Mouse (Mus musculus): ENCODE results near the gene Ormdl3.
"Not testable (repeated sequence)": the region's sequence is repeated elsewhere in the genome, so short reads cannot be mapped to it uniquely, and the experiment has no call there.

The Ormdl3 gene

DNA sequence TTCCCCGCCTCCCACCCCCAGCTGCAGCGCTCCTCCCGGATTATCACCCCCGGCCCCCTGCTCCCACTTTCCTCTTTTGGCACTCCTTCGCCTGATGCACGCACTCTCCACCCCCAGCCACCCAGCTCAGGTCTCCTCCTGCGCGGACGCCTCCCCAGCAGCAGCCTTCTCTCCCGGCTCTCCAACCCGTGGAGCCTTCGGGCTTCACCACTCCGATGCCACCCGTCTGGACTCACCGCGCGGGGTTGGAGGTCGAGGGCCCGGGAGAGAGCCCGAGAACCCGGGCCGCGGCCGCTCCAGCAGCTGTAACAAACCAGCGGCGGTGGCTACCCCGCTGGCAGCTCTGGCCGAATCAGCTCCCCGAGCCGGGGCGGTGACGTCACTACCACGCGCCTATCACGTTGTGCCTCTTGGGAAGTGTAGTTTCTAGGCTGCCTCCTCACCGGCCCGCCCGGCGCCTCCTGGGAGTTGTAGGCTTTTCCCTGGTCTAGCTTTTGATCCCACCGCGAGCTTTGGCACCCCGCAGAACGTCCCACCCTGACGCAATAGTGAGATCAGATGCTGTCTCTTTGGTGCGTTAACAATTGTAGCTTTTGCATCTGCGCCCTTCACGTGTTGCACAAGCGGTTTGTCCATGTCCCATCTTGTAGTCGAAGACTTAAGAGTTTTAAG is at the start of gene Ormdl3:
Ormdl3 (minus strand) TSS at position 477 of the 672 bp plus-strand sequence.
- peak; percentile 95 for DNase-seq

DNA sequence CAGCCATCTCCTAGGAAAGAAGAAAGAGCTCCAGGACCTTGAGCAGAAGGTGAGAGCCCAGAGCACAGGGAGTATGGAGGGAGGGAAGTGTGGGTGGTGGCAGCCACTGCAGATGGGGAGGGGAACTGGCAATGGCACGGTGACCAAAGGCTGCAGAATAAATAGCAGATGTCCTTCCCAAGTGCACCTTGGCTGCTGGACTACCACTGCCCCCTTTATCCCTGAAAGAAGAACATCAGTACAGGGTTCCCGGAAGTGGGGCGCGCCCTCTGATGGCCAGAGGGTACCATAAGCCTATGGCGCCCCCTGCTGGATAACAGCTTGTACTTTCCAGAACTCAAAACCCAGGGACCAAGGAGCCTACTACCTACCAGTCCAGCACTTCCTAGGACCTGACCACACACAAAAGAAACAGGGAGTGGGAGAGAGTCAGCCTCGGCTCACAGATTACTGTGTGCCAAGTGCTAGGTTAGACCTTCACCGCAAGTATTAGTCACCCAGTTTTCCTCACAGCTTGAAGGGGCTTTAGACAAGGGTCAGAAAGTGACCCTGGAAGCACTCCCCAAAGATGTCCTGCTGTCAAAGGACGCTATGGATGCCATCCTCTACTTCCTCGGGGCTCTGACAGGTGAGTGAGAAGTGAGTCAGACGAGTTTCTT is 48.3 kb upstream of the Ormdl3 start:
- DNase-seq, result peak; percentile 4

DNA sequence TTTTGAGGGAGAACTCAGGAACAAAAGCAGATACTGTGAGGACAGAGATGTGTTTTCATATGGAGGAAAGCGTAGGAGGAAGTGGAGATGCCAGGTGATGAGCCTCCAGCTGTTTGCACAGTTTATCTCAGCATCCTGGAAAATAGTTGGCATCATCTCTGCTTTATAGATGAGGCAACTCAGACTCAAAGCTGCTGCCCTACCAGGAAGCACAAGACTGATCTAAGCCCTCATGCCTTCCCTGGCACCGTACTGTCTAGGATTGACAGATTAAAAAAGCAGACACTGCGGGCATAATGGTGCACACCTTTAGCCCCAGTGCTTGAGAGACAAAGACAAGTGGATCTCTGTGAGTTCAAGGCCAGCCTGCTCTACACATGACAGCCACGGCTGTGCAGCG is 43.5 kb upstream of the Ormdl3 start:
- no peak for DNase-seq

DNA sequence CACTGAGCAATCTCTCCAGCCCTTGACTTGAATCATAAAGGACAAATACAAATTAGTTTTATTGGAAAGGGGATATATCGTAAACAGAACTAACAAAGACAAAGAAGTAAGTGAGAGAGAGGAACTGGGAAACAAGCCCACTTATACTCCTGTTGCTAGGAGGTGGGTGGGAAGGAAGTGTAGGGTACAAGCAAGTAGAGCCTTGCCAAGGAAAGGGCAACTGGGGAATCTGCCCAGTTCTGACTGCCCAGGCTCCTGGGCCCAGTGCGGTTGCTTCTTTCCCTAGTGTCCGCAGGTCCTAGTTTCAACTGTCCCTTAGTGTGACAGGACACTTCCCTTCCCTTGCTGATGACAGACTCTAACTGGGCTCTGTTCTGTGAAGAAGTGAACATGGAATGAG is 41.5 kb upstream of the Ormdl3 start:
- no peak for DNase-seq

DNA sequence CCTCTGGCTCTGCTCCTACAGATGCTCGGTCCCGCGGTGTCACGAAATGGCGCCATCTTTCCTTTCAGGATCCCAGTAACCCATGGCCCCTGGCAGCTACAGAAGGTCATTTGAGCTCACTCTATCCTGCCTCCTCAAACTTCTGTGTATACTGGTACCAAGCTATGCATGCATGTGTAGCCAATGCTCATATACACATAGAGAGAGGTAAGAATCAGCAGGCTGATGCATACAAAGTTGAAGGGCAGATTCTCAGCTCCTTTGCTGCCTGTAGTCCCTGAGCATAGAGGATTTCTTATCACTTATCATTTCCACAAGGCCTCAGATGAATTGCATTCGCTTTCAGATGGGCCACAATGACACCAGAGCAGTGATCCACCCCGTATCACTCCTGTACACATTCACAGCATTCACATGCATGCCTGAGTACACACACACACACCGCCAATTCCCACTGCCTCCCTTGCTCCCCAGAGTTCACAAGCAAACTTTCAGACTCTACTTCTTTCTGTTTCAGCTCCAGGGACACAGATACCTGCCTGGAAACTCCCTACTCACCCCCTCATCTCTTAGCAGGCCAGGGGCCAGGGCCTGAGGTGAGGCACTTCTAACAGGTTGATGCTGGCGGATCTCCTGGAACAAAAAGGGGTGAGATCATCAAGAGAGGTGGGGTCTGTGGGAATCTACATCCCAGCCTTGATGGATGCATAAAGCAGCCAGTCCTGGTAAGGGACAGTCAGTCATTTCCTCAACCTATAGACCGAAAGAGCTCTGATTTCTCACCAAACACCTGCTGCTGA is 38.6 kb upstream of the Ormdl3 start, which contains the start of the genes Gm12355 and Gsdma3:
Gm12355 (minus strand) TSS at position 51 of the 800 bp plus-strand sequence.
Gsdma3 (plus strand) TSS at position 750 of the 800 bp plus-strand sequence.
- DNase-seq, result no peak

DNA sequence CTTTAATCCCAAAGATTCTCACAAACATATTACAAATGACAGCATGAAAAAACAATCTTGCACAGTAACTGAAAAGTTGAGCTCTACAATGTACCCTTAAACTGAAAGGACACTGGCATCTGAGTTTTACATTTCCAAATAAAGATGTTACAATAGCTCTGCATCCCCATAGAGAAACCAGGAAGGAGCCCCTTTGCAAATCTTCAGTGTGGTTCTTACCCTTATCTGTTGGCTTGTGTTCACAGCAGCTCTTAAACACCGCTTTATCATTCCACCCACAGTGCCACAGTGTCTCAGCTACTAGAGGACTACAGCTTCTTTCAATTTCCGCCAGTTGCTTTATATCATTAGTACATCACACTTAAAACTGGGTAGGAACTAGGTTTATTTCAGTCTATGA is 37.2 kb upstream of the Ormdl3 start:
- DNase-seq, result not testable (repeated sequence)

DNA sequence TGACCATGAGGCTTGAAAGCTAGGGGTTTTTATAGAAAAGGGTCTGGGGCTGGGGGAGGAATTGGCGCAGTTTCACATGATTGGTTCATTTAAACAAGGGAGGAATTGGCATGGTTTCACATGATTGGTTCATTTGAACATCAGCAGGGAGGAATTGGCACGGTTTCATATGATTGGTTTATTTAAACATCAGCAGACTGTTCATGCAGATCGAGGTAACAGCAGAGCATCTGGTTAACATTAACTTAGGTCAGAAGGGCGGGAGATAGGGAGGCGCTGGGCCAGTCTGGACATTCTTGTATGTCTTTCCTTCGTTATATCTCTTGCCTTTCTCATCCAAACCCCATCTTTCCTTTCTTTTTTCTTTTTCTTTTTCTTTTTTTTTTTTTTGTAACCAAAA is 36.8 kb upstream of the Ormdl3 start:
- not testable (repeated sequence) for DNase-seq

DNA sequence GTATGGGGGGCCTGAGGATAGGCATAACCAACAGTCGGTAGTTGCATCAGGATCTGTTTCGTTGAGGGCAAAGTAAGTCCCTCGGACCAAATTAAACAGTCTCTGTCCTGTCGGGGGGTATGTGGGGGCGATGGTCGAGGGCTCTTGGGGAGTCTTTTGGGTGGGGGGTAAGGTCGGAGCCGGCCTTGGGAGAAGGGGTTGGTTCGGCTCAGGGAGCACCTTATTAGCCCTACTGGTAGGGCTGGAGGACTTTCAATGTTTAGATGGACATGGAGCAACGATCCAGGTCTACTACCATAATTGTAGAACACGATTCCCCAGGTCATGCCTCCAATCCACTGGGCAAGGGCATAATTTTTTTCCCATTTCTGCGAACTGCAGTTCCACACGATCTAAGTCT is 33.6 kb upstream of the Ormdl3 start:
- no peak for DNase-seq

DNA sequence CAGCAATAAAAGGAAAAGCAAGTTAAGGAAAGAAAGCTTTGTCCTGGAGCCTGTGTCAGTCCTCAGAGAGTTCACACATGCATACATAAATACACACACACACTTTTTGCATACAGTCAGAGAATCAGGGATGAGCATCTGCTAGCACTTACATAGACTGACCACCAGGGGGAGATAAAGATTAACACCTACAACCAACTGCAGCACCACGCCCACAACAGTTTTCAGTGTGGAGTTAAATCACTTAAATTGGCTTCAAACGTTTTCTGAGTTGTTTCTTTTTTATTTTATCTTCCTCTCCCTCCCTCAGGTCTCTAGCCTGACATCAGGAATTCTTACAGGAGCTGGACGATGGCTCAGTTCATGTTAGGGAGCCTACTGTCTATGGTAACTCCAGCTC is 19.6 kb upstream of the Ormdl3 start:
- DNase-seq, result no peak

DNA sequence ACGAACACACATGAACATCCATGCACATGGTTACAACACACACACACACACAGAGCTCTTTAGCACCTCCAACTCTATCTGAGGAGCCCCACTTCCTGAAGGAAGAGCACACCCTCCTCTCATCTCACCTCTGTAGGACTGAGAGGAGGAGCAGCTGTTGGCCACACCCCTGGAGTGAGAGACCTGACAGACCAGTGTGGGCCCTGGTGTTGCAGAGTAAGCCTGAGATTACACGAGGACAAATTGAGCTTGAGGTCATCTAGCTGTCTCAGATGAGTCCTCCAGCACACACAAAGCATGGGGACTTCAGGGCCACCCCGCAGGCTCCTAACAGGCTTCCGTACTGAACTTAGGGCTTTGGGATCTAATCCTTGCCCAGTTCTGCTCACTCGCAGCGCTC is 17.7 kb upstream of the Ormdl3 start:
- DNase-seq, result not testable (repeated sequence)

DNA sequence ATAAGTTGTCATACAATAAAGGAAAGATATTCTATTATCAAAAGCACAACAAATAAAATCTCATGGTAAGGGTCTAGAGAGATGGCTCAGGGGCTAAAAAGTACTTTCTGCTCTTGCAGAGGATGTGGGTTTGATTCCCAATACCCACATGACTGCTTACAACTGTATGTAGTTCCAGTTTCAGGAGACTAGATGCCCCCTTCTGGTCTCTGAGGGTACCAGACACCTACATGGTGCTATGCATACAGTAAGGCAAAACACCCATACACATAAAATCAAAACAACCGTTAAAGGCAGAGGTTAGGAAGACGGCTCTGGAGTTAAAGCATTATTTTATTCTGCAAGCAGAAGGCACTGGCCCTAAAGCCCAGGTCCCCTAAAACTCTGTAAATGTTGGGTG is 16.8 kb upstream of the Ormdl3 start:
- no peak for DNase-seq

DNA sequence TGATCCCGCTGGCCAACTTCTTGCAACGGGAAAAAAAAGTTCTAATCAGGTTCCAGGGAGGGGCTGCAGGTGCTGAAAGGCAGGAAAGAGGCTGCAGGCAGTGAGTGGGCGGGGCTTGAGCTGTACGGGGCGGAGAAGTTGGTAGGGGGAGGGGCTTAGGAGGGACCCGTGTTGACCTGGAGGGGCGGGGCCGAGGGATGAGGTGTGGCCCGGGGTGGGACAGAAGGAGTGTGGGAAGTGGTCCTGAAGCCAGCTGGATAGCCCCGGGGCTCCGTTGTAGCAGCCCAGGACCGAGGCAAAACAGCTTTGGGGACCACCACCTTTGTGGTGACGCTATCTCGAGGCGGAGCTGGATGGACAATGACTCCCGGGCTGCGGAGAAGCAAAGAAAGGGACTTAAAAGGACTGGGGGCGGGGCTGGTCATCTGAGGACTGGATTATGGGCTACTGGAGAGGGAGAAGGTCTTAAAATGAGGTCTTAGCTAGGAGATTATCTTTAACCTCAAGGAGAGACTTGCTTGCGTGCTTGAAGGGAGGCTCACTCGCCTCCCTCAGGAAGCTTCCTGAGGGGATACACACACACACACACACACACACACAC is 15.0 kb upstream of the Ormdl3 start:
- no peak for DNase-seq

DNA sequence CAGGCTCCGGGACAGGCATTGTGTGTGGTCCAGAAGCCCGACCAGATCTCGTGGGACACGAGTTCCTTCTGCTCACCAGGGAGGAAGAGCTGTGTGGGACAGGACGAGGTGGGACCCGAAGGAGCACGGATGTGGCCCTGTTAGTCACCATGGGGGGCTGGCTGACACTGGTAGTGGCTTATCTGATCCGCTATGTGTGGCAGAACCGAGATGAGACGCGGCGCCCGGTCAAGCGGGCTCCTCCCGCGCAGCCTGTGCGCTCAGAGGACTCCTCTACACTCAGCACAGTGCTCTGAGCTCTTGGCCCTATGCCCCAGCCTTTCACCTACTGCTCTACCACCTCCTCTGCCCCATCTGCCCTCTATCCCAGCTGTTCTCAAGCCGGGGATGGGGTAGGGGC is 12.1 kb upstream of the Ormdl3 start:
- no peak for DNase-seq

DNA sequence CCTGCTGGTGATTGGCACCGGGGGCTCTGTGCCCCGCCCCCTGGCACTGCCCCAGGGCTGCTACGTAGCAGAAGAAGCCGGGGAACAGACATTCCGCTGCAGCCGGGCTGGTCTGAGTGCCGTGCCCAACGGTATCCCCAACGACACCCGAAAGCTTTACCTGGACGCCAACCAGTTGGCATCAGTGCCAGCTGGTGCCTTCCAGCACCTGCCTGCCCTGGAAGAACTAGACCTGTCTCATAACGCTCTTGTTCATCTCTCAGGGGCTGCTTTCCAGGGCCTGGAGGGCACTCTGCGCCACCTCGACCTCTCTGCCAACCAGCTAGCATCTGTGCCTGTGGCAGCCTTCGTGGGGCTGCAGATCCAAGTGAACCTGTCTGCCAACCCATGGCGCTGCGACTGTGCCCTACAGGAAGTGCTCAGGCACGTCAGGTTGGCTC is 11.7 kb upstream of the Ormdl3 start:
- DNase-seq, result peak; percentile 75

DNA sequence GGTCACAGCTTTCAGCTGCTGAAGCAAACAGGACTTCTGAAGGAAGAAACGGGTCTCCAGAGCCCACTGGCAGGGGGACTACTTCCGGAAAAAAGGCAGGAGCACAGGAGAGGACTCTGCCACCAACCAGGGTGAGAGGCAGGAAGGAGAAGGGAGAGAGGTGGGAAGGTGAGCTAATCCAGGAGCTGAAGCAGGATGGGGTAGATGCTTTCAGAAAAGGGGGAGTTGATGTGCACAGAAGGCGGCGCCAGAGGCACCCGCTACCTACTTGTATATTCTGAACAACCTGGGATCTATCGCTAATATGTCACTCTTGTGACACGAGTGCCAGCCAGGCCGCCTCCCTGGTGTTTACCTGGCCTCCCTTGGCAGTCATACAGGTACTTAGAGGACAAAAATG is 10.8 kb upstream of the Ormdl3 start, which contains the start of gene Lrrc3c:
Lrrc3c (plus strand) TSS at position 301 of the 400 bp plus-strand sequence.
- DNase-seq, result no peak

DNA sequence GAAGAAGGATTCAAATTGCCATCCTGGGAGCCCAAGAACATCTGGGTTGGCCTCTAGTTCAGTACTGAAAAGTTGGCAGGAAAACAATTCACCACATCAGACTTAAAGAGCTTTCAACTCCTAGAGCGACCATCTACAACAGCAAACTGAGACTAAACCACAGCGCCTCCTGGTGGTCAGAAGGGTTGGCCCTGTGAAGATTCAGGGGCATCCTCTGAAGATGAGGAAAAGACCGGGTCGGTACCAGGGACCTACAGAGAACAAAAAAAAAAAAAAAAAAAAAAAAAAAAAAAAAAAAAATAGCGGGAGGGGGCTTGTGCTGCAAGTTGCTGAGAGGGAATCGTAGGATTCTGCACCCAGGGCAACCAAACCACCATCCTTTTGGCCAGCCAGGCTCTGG is 10.2 kb upstream of the Ormdl3 start:
- DNase-seq, result no peak

DNA sequence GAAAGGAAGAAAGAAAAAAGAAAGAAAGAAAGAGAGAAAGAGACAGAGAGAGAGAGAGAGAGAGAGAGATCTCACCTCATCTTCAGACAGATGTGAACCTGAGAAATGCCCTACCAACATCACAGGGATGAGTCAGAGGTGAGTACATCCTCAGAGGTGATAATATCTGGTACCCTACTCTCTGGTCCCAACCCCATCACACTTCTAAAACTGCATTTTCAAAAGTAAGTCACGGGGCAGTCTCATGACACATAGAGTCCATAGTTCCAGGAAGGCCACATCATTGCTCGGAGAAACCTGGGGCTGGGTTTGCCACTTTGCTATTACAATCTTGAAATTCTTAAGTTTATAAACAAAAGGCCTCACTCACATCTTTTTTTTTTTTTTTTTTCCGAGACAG is 8.8 kb upstream of the Ormdl3 start:
- DNase-seq, result no peak

DNA sequence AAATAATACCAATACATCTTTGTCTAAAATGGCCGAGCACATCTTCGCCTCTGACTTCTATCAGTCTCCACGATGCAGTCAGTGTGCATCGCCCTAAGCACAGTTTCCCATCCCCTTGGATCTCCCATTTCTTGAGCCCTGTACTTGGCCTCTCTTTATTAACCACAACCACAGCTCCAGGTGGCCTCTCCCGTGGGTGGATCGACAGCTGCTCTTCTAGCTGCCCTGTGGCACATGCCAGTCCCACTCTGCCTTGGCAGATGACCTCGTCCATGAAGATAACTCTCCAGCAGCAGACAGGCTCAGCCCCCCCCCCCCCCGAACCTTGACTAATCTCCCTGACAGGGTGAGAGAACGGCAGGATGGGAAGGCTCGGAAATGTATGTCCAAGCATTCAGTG is 8.3 kb upstream of the Ormdl3 start:
- DNase-seq, result no peak

DNA sequence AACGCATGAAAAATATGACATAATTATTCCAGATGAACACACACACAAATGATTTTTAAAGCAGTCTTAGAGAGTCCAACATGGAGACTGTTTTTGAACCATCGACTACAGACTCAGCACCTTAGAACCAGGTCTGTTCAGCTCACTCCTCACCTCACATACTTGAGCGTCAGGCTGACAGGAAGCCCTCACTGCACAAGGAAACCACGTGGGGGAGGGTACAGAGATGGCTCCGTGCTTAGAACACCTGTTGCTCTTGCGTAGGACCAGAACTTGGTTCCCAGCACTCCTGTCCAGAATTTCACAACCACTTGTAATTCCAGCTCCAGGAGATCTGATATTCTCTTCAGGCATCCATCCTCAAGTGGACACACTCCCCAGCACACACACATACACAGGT is 7.9 kb upstream of the Ormdl3 start:
- DNase-seq, result no peak

DNA sequence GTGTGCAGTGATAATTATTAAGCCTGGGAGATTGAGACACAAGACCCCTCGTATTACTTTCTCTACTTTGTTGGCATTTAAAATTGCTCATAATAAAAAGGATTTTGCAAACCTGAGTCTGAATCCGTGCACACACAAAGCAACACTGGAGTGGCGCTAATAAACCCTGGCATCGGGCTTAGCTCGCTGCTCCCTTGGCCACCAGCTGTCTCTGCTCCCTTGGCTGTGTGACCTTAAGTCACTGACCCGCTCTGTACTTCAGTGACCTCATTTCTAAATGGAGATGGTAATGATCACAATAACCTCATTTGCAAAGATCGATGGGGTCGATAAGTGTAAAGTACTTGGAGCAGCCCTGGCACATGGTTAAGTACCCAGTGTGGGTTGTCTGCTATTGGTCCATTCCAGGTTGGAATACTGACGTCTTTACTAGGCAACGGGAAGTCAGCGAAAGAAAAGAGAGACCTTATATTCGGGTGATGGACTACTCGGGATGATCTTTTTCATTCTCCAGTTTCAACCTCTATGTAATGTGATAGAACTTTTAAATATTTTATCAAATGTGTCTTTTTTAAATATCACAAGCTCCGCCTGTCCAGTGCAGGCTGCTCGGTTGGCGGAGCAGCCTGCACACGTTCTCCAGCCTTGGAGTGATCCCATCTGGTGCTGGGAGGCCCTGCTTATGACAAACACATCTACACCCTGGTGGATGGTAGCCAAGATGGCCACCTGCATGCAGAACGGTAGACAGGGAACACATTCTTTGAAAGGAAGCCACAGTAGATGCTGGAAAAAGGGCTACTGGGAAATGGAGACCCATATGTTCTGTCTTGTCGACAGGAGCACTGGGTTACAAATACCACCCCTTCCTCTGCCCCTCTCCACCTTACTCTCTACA is 3.6 kb upstream of the Ormdl3 start:
- DNase-seq, result peak; percentile 60

DNA sequence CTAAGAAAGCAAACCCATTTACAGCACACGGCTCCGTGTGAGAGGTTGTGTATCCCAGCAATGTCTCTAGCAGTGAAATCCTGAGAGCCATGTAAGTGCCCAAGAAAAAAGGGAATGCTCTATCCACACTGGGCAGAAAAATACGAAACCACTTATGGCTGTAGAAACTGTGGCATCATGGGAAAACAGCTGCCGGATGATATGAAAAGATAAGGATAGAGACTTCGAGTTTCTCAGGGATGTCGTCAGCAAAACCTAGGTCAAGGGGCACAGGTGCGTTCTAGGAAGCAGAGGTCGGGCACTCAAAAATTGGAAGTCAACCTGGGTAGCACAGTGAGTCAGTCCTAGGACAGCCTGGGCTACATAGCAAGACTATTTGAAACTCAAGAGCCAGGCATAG is 2.1 kb upstream of the Ormdl3 start:
- no peak for DNase-seq

DNA sequence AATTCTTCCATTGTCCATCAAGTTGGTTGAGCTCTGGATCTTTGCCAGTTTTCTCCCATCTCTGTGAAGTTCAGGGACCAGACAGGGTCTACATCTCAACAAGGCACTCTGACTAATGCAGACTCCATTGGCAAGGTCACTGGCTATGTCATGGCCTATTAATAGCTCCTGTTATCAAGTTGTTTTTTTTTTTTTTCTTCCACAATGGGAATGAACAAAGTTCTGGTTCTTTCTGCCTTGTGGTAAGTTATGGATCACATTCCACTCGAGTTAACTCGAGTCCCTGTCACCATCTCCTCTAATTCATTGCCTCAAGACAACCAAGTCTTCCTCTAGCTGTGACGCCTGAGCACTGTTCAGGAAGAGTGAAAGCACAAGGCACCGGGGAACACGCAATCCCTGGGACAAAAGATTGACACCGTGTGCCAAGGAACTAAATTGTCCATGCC is 1.7 kb upstream of the Ormdl3 start:
- DNase-seq, result no peak
